Mouse (Mus musculus): ENCODE results near the gene Tcf7l2. TPM values are rescaled to one million over a fixed set of nuclear protein-coding genes. Genes with fewer than 3 reads are reported as not detected.
A peak's percentile ranks its signal among the peaks of the same experiment; 100 is the strongest.

Tcf7l2 gene
- polyA plus RNA-seq, 1 experiment from 2014 or later = 48.2 TPM

DNA sequence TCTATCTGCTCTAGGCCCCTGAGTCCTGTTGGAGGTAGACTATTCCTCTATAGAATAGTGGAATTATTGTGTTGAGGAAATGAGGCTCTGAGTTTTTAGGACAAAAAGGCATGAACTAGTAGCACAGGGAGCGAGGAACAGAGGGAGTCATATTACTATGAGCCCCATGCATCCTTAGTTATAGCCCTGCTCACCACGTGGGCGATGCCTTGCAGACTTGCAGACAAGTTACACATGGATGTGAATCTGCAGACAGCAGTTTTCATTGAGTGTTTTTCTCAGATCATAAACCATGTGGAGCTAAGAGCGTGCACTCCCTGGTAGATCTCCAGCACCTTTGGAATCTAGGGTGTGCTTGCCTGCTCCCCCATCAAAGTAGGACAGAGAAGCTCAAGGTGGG is 90.5 kb downstream of the Tcf7l2 start:
- H3K9ac ChIP-seq = no peak overlapping the region
- H3K9me3 ChIP-seq (replicated peaks) = no peaks in the 10 kb centered on the region
- peaks cover 5% of the 10 kb centered on the region; the same call in 1 of the 2 replicates for H3K36me3 ChIP-seq
- no peak overlapping the region for H3K4me2 ChIP-seq
- no peaks in the 10 kb centered on the region for H3K27me3 ChIP-seq
- H3K27ac ChIP-seq = no peak overlapping the region
- no peak overlapping the region for H3K4me3 ChIP-seq
- H3K4me1 ChIP-seq (replicated peaks) = peaks cover 32% of the 10 kb centered on the region
- ATAC-seq (replicated peaks; ENCODE audit: insufficient number of reproducible peaks, insufficient read depth, low FRiP score, low read depth) = no peak
- 77% methylated on average over 4 of the region's 4 CpGs for whole genome bisulfite sequencing

DNA sequence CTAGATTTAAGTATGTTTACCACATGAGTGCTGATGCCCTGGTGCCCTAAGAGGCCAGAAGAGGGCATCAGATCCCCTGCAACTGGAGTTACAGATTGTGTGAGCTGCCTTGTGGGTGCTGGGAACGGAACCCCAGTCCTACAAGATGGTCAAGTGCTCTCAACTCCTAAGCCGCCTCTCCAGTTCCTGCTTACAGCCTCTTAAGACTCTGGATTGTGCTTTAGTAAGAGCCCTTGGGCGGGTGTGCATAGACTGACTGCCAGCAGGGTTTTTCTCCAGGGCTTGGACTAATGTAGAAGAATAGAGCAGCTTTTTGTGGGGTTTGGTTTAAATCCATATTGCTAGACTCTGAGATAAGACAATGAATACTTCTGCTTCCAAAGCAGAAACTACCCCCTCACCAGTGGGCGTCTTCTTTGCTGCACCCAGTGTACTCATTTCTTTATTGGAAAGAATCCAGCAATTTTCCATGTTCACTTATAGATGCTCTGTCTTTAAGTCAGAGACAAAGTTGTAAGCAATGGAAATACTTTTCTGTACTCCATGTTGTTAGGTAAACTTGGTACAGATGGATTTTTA is 92.3 kb downstream of the Tcf7l2 start:
- Histone ChIP-seq H3K4me3 (no peak overlapping the region), H3K4me1 (replicated peaks) (peaks cover 36% of the 10 kb centered on the region), H3K36me3 (peaks cover 5% of the 10 kb centered on the region; the same call in 1 of the 2 replicates), H3K27me3 (no peaks in the 10 kb centered on the region), H3K9me3 (replicated peaks) (no peaks in the 10 kb centered on the region), H3K4me2 (no peak overlapping the region), H3K9ac (no peak overlapping the region), H3K27ac (no peak overlapping the region)
- no peak for ATAC-seq (replicated peaks; ENCODE audit: insufficient number of reproducible peaks, insufficient read depth, low FRiP score, low read depth)
- 90% methylated on average over 4 of the region's 4 CpGs for WGBS

DNA sequence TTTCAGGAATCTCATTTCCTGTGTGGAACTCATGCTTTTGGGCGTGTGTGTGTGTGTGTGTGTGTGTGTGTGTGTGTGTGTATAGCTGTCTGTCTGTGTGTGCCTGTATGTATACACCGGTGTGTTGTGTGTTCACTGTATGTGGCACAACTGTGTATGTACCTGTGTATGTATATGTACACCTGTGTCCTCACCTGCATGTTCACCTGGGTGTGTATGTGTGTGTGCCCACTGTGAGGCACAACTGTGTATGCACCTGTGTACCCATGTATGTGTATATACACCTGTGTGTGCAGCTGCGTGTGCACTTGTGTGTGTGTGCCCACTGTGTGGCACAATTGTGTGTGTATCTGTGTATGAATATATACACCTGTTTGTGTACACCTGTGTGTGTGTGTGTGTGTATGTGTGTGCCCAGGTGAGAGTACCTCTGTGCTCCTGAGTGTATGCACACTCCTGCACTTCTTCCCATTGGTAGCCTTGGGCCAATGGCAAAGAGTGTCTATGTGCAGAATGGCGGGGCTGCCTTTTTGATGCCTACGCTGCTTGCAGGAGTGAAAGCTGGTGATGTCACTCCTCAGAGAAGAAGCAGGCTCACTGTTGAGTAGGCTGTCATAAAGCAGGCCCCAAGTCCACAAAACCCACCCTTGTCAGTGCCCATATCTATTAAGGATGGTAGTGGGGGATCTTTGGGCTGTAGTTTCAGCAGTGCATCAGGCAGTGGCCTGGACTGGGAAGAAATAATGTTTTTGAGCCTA is 95.5 kb downstream of the Tcf7l2 start:
- Histone ChIP-seq H3K9ac (no peak overlapping the region), H3K9me3 (replicated peaks) (no peaks in the 10 kb centered on the region), H3K36me3 (peaks cover 5% of the 10 kb centered on the region; the same call in 1 of the 2 replicates), H3K4me1 (replicated peaks) (peaks cover 45% of the 10 kb centered on the region), H3K4me3 (no peak overlapping the region), H3K27me3 (no peaks in the 10 kb centered on the region), H3K4me2 (no peak overlapping the region), H3K27ac (peak overlapping the region; percentile 61; the same call in 1 of the 2 replicates)
- WGBS = 78% methylated on average over 5 of the region's 5 CpGs
- no peak for ATAC-seq (replicated peaks; ENCODE audit: insufficient number of reproducible peaks, insufficient read depth, low FRiP score, low read depth)

DNA sequence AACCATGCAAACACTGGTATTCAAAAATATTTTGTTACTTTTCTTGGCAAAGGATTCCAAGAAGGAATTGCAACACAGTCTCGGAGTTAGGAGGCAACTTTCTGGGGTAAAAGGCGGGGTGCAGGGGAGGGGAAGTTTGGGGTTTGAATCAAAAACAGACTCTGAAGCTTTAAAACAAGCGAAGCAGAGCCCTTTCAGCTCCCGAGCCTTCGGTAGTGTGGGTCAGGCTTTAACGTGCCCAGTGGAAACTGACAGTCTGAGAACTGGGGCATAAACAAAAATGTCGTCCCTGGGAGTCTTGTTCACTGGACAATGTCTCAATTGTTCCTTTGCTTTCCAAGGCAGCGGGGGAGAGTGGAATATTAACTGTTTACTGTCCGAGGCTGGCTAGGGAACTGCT is 96.3 kb downstream of the Tcf7l2 start:
- Histone ChIP-seq H3K27me3 (no peaks in the 10 kb centered on the region), H3K27ac (peak overlapping the region; percentile 80), H3K9ac (no peak overlapping the region), H3K36me3 (peaks cover 5% of the 10 kb centered on the region; the same call in 1 of the 2 replicates), H3K4me3 (no peak overlapping the region), H3K4me1 (replicated peaks) (peaks cover 50% of the 10 kb centered on the region), H3K4me2 (no peak overlapping the region), H3K9me3 (replicated peaks) (no peaks in the 10 kb centered on the region)
- ATAC-seq (replicated peaks; ENCODE audit: insufficient number of reproducible peaks, insufficient read depth, low FRiP score, low read depth) = no peak
- 37% methylated on average over 9 of the region's 9 CpGs for WGBS

DNA sequence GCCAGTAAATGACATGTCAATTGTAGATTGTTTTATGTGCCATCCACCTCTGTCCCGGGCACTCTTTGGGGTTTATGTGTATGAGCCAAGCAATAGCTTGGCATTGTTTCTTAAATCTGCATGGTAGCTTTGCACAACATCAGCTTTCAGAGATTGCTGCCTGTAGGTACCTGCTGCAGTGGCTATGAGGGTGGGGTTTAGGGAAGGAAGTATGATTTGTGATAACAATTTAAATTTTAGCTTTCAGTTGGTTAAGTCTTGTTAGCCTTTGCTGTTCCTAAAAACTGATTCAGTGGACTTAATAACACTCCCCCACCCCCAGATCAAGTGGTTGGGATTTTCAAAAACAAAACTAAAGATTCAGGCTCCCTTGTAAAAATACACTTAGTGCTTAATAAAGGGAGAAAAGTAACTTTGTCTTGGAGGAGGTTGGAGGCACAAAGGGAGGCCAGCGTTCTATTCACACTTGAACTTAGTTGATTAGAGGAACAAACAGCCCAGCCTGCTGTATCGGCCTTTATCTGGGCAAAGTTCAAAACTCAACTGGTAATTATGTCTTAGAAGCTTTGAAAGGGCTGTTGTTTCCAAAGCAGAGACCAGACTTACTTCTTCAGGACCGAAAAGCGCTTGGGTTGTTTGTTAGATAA is 96.9 kb downstream of the Tcf7l2 start:
- Histone ChIP-seq H3K36me3 (peaks cover 5% of the 10 kb centered on the region; the same call in 1 of the 2 replicates), H3K9me3 (replicated peaks) (no peaks in the 10 kb centered on the region), H3K27me3 (no peaks in the 10 kb centered on the region), H3K4me3 (no peak overlapping the region), H3K4me2 (no peak overlapping the region), H3K4me1 (replicated peaks) (peaks cover 50% of the 10 kb centered on the region), H3K9ac (no peak overlapping the region), H3K27ac (peak overlapping the region; percentile 80)
- 48% methylated on average over 5 of the region's 5 CpGs for WGBS
- ATAC-seq (replicated peaks; ENCODE audit: insufficient number of reproducible peaks, insufficient read depth, low FRiP score, low read depth) = no peak

DNA sequence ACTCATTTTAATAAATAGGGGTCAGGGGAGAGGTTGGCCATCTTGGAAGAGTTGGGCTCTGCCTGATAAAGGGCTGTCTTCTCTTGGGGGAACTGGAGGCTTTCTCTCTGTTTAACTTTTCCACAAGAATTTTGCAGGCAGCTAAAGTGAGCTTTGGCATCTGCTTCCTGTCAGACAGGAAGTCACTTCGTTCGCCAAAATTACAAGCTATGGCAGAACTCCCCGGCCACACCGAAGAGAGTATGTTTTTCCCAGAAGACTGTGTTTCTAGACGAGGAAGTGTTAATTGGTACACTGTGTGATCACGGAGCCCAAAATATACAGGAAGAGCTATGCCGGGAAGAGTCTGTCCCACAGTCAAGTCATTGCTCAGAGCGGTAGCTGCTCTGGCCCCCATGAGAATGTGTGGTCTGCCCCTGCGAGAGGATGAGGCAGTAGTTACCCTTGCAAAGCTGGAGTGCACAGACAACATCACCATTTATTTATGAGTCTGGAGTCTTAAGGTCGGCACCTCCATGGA is 97.5 kb downstream of the Tcf7l2 start:
- no peak for ATAC-seq (replicated peaks; ENCODE audit: insufficient number of reproducible peaks, insufficient read depth, low FRiP score, low read depth)
- Histone ChIP-seq H3K4me3 (no peak overlapping the region), H3K4me1 (replicated peaks) (peaks cover 50% of the 10 kb centered on the region), H3K4me2 (no peak overlapping the region), H3K36me3 (no peaks in the 10 kb centered on the region), H3K27me3 (no peaks in the 10 kb centered on the region), H3K9ac (no peak overlapping the region), H3K27ac (peak overlapping the region; percentile 80), H3K9me3 (replicated peaks) (no peaks in the 10 kb centered on the region)
- 53% methylated on average over 10 of the region's 10 CpGs for WGBS

DNA sequence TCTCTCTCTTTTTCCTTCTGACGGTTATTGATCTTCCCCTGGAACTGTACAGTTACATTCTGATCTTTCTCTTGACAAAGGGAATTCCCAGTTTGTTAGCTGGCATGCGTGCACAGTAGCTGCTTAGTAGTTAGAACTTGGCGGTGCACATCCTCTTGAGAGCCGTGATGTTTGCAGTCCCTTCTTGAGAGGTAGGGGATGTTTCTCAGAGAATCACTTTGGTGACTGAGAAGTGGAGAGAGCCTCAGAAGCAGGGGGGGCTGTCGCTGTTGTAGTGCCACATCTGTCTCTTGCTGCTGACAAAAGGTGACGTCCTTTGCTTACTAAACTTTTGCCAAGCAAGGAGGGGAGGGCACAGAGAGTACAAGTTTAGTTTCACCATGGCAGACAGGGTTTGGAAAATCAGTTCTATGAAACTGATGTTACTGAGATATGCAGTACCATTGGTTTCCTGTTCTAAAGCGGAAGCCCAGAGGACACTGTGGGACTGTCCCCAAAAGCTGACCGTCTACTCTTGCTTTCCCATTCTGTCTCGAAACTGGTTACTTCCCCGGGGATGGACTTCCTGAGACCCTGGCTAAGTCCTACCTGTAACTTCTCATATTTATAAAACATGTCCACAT is 99.0 kb downstream of the Tcf7l2 start:
- 68% methylated on average over 10 of the region's 10 CpGs for WGBS
- ATAC-seq (replicated peaks; ENCODE audit: insufficient number of reproducible peaks, insufficient read depth, low FRiP score, low read depth) = no peak
- H3K27me3 ChIP-seq = no peaks in the 10 kb centered on the region
- no peaks in the 10 kb centered on the region for H3K36me3 ChIP-seq
- H3K27ac ChIP-seq = no peak overlapping the region
- no peak overlapping the region for H3K9ac ChIP-seq
- no peak overlapping the region for H3K4me3 ChIP-seq
- no peaks in the 10 kb centered on the region for H3K9me3 ChIP-seq (replicated peaks)
- peaks cover 50% of the 10 kb centered on the region for H3K4me1 ChIP-seq (replicated peaks)
- H3K4me2 ChIP-seq = no peak overlapping the region

DNA sequence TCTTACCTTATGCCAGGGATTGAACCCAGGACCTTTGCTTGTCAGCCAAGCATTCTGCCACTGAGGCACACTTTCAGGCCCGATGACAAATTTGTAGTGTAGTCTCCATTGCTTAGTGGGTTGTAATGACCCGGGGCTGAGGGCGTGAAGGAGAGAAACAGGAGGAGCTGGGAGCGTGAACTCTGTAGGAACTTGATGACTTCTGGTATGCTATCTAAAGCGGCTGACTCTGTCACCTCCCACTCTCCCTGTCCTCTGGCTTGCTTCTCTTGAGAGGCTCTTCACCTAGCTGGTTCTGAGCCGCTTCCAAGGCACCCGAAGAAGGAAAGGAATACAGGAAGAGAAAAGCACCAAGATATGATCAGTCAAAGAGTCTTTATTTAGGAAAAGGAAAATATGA is 100.4 kb downstream of the Tcf7l2 start:
- Histone ChIP-seq H3K27ac (0 out of 2 replicates have a peak overlapping the region, but pooled peaks have one; percentile 31), H3K4me3 (no peak overlapping the region), H3K4me2 (peak overlapping the region; percentile 23; the same call in 1 of the 2 replicates), H3K4me1 (replicated peaks) (peaks cover 61% of the 10 kb centered on the region), H3K9ac (no peak overlapping the region), H3K9me3 (replicated peaks) (no peaks in the 10 kb centered on the region), H3K27me3 (no peaks in the 10 kb centered on the region), H3K36me3 (no peaks in the 10 kb centered on the region)
- 20% methylated on average over 7 of the region's 7 CpGs for WGBS
- no peak for ATAC-seq (replicated peaks; ENCODE audit: insufficient number of reproducible peaks, insufficient read depth, low FRiP score, low read depth)

DNA sequence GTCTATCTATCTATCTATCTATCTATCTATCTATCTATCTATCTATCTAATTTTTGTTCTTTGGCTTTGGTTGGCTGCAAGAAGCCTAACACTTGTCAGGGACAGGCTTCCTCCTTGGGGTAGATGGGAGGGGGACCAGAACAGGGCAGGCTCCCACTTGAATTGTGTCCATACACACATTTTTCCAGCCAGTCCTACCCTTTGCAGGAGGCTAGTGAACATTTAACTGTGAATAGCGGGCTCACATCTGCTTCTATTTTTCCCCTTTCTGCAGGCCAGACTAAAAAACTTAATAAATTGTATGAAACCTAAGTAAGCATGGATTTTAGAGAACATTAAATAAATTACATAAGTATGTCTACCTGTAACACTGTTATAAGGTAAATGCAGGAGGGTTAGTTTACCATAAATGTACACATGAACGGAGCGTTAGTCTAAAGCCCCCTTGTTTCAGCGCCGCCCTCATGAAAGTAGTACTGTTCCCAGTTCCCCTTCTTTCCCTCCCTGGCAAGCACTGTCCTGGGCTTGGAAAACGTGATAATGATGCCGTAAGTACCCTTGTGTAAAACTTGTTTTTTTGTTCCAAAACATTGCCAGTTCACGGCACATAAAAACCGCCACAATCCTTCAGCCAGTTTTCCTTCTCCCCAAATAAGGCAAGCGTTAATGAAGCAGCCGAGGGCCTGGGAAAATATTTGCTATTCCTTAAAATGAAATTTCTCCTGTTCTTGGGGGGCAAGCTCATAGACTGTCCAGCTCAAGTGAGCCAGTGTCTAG is 101.7 kb downstream of the Tcf7l2 start:
- no peaks in the 10 kb centered on the region for H3K27me3 ChIP-seq
- H3K4me1 ChIP-seq (replicated peaks) = peaks cover 50% of the 10 kb centered on the region
- 78% methylated on average over 11 of the region's 11 CpGs for WGBS
- no peaks in the 10 kb centered on the region for H3K36me3 ChIP-seq
- no peak overlapping the region for H3K27ac ChIP-seq
- no peak overlapping the region for H3K4me3 ChIP-seq
- H3K9ac ChIP-seq = no peak overlapping the region
- ATAC-seq (replicated peaks; ENCODE audit: insufficient number of reproducible peaks, insufficient read depth, low FRiP score, low read depth) = no peak
- H3K4me2 ChIP-seq = no peak overlapping the region
- no peaks in the 10 kb centered on the region for H3K9me3 ChIP-seq (replicated peaks)

DNA sequence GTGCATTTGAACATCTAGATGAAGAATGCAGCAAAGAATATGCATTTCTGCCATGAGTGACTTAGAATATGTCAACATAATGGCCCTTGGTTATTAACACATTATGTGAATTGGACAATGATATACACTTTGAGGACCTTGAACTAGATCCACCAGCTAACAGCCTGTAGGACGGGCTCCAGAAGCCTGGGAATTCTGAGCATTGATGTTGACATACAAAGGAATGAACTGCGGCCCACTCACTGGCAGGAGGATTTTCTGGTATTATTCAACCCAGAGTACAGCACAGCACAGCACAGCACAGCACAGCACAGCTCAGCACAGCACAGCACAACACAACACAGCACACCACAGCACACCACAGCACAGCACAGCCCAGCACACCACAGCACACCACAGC is 104.1 kb downstream of the Tcf7l2 start:
- Histone ChIP-seq H3K4me3 (no peak overlapping the region), H3K27me3 (no peaks in the 10 kb centered on the region), H3K27ac (no peak overlapping the region), H3K9ac (no peak overlapping the region), H3K4me2 (no peak overlapping the region), H3K9me3 (replicated peaks) (no peaks in the 10 kb centered on the region), H3K4me1 (replicated peaks) (peaks cover 42% of the 10 kb centered on the region), H3K36me3 (no peaks in the 10 kb centered on the region)
- 71% methylated on average over 2 of the region's 2 CpGs for WGBS
- no peak for ATAC-seq (replicated peaks; ENCODE audit: insufficient number of reproducible peaks, insufficient read depth, low FRiP score, low read depth)

Data from heart, embryonic 15.5 days (tissue).